In genomic region chr15:92231386-92231785, GRCm38 (mm10) we compare ENCODE assay signal across 8 mouse cellular contexts.
A peak's percentile ranks its signal among the peaks of the same experiment; 100 is the strongest.
DNase-seq lines count a peak whose midpoint lies in the region; ATAC-seq and TF ChIP-seq lines count a peak whose summit lies in the region.

No protein-coding gene starts in this region.

- no peaks in the 10 kb centered on the region for H3K27me3 ChIP-seq in liver, embryonic 14.5 days (ENCODE audit: control insufficient read depth, insufficient read depth, low read length)
- no peaks in the 10 kb centered on the region for H3K27me3 ChIP-seq in liver, embryonic 11.5 days (replicated peaks; ENCODE audit: control insufficient read depth, insufficient read depth, low read length)
- H3K27me3 ChIP-seq in intestine, embryonic 15.5 days (replicated peaks), result no peaks in the 10 kb centered on the region
- H3K27me3 ChIP-seq in hindbrain, embryonic 16.5 days (replicated peaks; ENCODE audit: control insufficient read depth, insufficient read depth, low read length), result no peaks in the 10 kb centered on the region

- TF ChIP-seq CTCF in liver, embryonic 14.5 days (IDR thresholded peaks at IDR 0.05; ENCODE audit: low read depth), result peak; percentile 51; the same call in 1 of the 2 replicates

- no peak overlapping the region for H3K27ac ChIP-seq in liver, embryonic 14.5 days
- H3K27ac ChIP-seq in liver, embryonic 11.5 days (ENCODE audit: low read depth, low read length), result no peak overlapping the region
- H3K27ac ChIP-seq in intestine, embryonic 15.5 days, result no peak overlapping the region
- H3K27ac ChIP-seq in hindbrain, embryonic 16.5 days (ENCODE audit: low read depth, low read length), result no peak overlapping the region

- H3K4me3 ChIP-seq in liver, embryonic 14.5 days (ENCODE audit: insufficient read depth in 1 of 2, low read depth in 2 of 2, low read length in 2 of 2), result no peak overlapping the region
- no peak overlapping the region for H3K4me3 ChIP-seq in liver, embryonic 11.5 days (ENCODE audit: low read depth, low read length)
- H3K4me3 ChIP-seq in intestine, embryonic 15.5 days (replicated peaks), result no peak overlapping the region
- no peak overlapping the region for H3K4me3 ChIP-seq in hindbrain, embryonic 16.5 days (ENCODE audit: low read length)

- TF ChIP-seq EP300 in liver, embryonic 14.5 days (IDR thresholded peaks at IDR 0.05; ENCODE audit: low read depth), result no peak

- no peaks in the 10 kb centered on the region for H3K36me3 ChIP-seq in liver, embryonic 14.5 days (replicated peaks; ENCODE audit: control insufficient read depth, insufficient read depth, low read depth)
- H3K36me3 ChIP-seq in liver, embryonic 11.5 days (ENCODE audit: control insufficient read depth, insufficient read depth, low read length), result no peaks in the 10 kb centered on the region
- H3K36me3 ChIP-seq in intestine, embryonic 15.5 days, result no peaks in the 10 kb centered on the region
- no peaks in the 10 kb centered on the region; the same call in 1 of the 2 replicates for H3K36me3 ChIP-seq in hindbrain, embryonic 16.5 days (ENCODE audit: control insufficient read depth, insufficient read depth, low read length)

- H3K4me2 ChIP-seq in liver, embryonic 14.5 days (ENCODE audit: low read depth), result no peak overlapping the region
- H3K4me2 ChIP-seq in liver, embryonic 11.5 days, result no peak overlapping the region
- no peak overlapping the region for H3K4me2 ChIP-seq in intestine, embryonic 15.5 days (replicated peaks)
- H3K4me2 ChIP-seq in hindbrain, embryonic 16.5 days (ENCODE audit: low read length), result no peak overlapping the region

- no peaks in the 10 kb centered on the region for H3K4me1 ChIP-seq in liver, embryonic 14.5 days (replicated peaks; ENCODE audit: control insufficient read depth in 2 of 2, insufficient read depth in 2 of 2, low read length in 1 of 2)
- no peaks in the 10 kb centered on the region for H3K4me1 ChIP-seq in liver, embryonic 11.5 days (replicated peaks; ENCODE audit: control insufficient read depth, insufficient read depth, low read length)
- H3K4me1 ChIP-seq in intestine, embryonic 15.5 days (replicated peaks), result no peaks in the 10 kb centered on the region
- H3K4me1 ChIP-seq in hindbrain, embryonic 16.5 days (ENCODE audit: control insufficient read depth, insufficient read depth, low read depth, low read length), result no peaks in the 10 kb centered on the region

- WGBS in liver, embryonic 14.5 days (ENCODE audit: insufficient replicate concordance), result 20% methylated on average over 7 of the region's 7 CpGs
- WGBS in liver, embryonic 11.5 days, result 18% methylated on average over 7 of the region's 7 CpGs
- WGBS in intestine, embryonic 15.5 days, result 17% methylated on average over 7 of the region's 7 CpGs
- 19% methylated on average over 7 of the region's 7 CpGs for WGBS in hindbrain, embryonic 16.5 days

- peak; percentile 53 to 72 for DNase-seq in cerebellum, postnatal 10 days
- DNase-seq in liver, embryonic 14.5 days (ENCODE audit: low read depth in 3 of 3, low spot score in 3 of 3), result no peak
- DNase-seq in liver, embryonic 11.5 days (ENCODE audit: low spot score), result no peak
- peak; percentile 32 for DNase-seq in brain, embryonic 18.5 days (ENCODE audit: low read depth, low spot score)

- no peak overlapping the region for H3K9ac ChIP-seq in liver, embryonic 14.5 days (replicated peaks)
- no peak overlapping the region for H3K9ac ChIP-seq in liver, embryonic 11.5 days (ENCODE audit: low read depth, low read length)
- H3K9ac ChIP-seq in intestine, embryonic 15.5 days, result no peak overlapping the region
- H3K9ac ChIP-seq in hindbrain, embryonic 16.5 days (ENCODE audit: low read depth, low read length), result no peak overlapping the region

- no peaks in the 10 kb centered on the region for H3K9me3 ChIP-seq in liver, embryonic 14.5 days (ENCODE audit: control insufficient read depth, low read length)
- H3K9me3 ChIP-seq in liver, embryonic 11.5 days (ENCODE audit: control insufficient read depth, low read length), result no peaks in the 10 kb centered on the region
- no peaks in the 10 kb centered on the region for H3K9me3 ChIP-seq in intestine, embryonic 15.5 days
- H3K9me3 ChIP-seq in hindbrain, embryonic 16.5 days (ENCODE audit: control insufficient read depth, low read length), result no peaks in the 10 kb centered on the region

- ATAC-seq in cerebellum, adult (ENCODE audit: insufficient number of reproducible peaks, low FRiP score, low TSS enrichment), result no peak
- ATAC-seq in liver, embryonic 14.5 days (ENCODE audit: insufficient read depth), result no peak
- no peak for ATAC-seq in liver, embryonic 11.5 days (replicated peaks; ENCODE audit: low FRiP score)
- peak; percentile 81; the same call in 1 of the 2 replicates for ATAC-seq in megakaryocyte-erythroid progenitor cell, adult 5-6 weeks (replicated peaks; ENCODE audit: low FRiP score, low TSS enrichment, poor library complexity, severe bottlenecking)
- ATAC-seq in intestine, embryonic 15.5 days, result no peak
- ATAC-seq in hindbrain, embryonic 16.5 days, result no peak

Comparison
In these comparisons a context has a peak if more than half of its experiments do, and no peak if none do; other contexts are left out.
1. DNase-seq: peak in cerebellum, postnatal 10 days (2 of 2) and brain, embryonic 18.5 days (single experiment); none in liver, embryonic 14.5 days (0 of 3) and liver, embryonic 11.5 days (single experiment).